Mouse (Mus musculus) ES-Bruce4 (cell line): ENCODE data around the gene Tmprss6. TPM values are rescaled to one million over a fixed set of nuclear protein-coding genes. Genes with fewer than 3 reads are reported as not detected.

Source experiments
- H3K27ac ChIP-seq: 2 replicates; pipeline ENCODE4 v1.5.1; 2012; ENCODE audit warnings: low read length, inconsistent platforms; ENCODE audit not compliant: insufficient read depth
- H3K27me3 ChIP-seq: 2 replicates; pipeline ENCODE4 v1.6.1; 2012; ENCODE audit warnings: mild to moderate bottlenecking, low read length, inconsistent platforms; ENCODE audit not compliant: control insufficient read depth, poor library complexity, insufficient read depth, severe bottlenecking
- H3K36me3 ChIP-seq: 2 replicates; pipeline ENCODE4 v1.6.1; 2012; ENCODE audit warnings: inconsistent platforms, mild to moderate bottlenecking, low read length, moderate library complexity; ENCODE audit not compliant: control insufficient read depth, poor library complexity, insufficient read depth, severe bottlenecking
- H3K4me1 ChIP-seq: one replicate; pipeline ENCODE4 v1.8.1; 2011; ENCODE audit warnings: low read length; ENCODE audit not compliant: control insufficient read depth, insufficient read depth
- H3K4me3 ChIP-seq: 2 replicates; pipeline ENCODE4 v1.5.1; 2011; ENCODE audit warnings: low read depth, mild to moderate bottlenecking, low read length
- H3K9ac ChIP-seq: 2 replicates; pipeline ENCODE4 v1.6.1; 2012; ENCODE audit warnings: low read depth, mild to moderate bottlenecking, inconsistent platforms; ENCODE audit not compliant: poor library complexity, severe bottlenecking
- H3K9me3 ChIP-seq: replicated peaks from 2 replicates; pipeline ENCODE4 v1.6.1; 2012; ENCODE audit warnings: mild to moderate bottlenecking, low read length, inconsistent platforms; ENCODE audit not compliant: control insufficient read depth, poor library complexity, insufficient read depth, severe bottlenecking
- CTCF ChIP-seq: IDR thresholded peaks from one replicate; pipeline ENCODE4 v1.8.1; 2011; ENCODE audit warnings: low read depth, low read length
- EP300 ChIP-seq: IDR thresholded peaks from 2 replicates; pipeline ENCODE4 v1.6.1; 2011; ENCODE audit warnings: low read depth, low read length; ENCODE audit not compliant: insufficient read depth
- POLR2A ChIP-seq: IDR thresholded peaks from one replicate; pipeline ENCODE4 v1.8.1; 2011; ENCODE audit warnings: low read length; ENCODE audit not compliant: insufficient read depth
- polyA plus RNA-seq: library from polyadenylated mRNA; stranded (reverse); fragments of >200 nt; gene quantifications from 2 replicates; pipeline ENCODE4 v1.2.4, GENCODE M21; 2011; ENCODE audit warnings: low read depth; ENCODE audit not compliant: missing spikeins, insufficient read depth, insufficient read length

The Tmprss6 gene
- polyA plus RNA-seq, 1 experiment: 0.70 TPM

DNA sequence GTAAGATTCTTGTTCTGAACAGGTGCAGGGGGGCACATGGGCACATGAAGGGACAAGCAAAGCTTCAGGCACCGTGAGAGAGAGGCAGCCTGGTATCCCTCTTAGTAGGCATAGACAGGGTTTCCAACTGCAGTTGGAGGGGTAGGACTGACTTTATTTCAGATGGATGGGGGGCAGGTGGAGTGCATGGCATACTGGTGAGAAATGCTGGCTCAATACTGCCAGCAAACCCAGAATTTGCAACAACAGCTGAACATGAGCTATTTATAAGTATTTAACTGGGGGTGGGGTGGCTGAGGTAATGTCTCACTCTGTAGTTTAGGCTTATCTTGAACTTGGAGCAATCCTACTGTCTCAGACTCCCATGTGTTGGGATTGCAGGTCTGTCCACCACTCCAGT lies 35.6 kb upstream of the Tmprss6 start:
- TF ChIP-seq EP300 (no peak), CTCF (no peak), POLR2A (no peak)

DNA sequence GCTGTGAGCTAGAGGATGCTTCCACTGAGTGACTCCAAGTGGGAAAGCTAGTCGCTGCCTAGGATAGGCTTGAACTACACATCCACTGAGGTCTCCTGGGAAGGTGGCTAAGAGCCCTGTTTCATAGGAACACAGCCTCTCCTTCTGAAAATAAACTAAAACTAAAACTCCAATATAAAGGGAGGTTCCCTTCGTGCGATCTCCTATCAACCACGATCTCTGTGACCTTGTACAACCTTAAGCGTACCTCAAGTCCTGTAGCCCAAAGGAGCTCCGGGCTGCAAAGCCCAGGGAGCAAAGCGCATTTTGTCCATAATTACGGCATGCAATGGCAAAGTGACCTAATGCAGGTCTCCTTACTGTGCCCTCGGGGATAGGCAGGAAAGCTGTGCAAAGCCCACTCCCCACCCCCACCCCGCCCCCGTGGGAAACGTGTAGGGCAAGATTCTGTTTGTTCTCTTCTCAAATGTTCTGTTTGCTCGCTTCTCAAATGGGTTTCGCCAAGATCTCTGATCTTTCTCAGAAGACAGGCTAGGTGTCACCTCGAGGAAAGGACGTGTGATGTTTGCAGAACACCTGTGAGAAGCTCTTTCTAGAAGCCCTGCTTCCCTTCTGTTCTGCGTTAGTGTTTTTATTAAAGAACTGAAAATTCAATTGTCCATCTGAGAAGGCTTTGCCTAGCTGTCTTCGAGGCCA lies 34.2 kb upstream of the Tmprss6 start:
- no peak overlapping the region for H3K4me3 ChIP-seq
- H3K9ac ChIP-seq: no peak overlapping the region
- H3K4me1 ChIP-seq: no peaks in the 10 kb centered on the region
- TF ChIP-seq POLR2A: no peak
- TF ChIP-seq EP300: no peak
- no peak for TF ChIP-seq CTCF
- peaks cover 5% of the 10 kb centered on the region; the same call in 1 of the 2 replicates for H3K9me3 ChIP-seq
- H3K27ac ChIP-seq: no peak overlapping the region
- no peaks in the 10 kb centered on the region for H3K27me3 ChIP-seq
- no peaks in the 10 kb centered on the region for H3K36me3 ChIP-seq

More for the DNA sequence above, 35.6 kb upstream of the Tmprss6 start:
- H3K4me1 ChIP-seq: no peaks in the 10 kb centered on the region
- H3K4me3 ChIP-seq: no peak overlapping the region
- no peaks in the 10 kb centered on the region for H3K27me3 ChIP-seq
- H3K9me3 ChIP-seq: peaks cover 5% of the 10 kb centered on the region; the same call in 1 of the 2 replicates
- H3K27ac ChIP-seq: no peak overlapping the region
- no peak overlapping the region for H3K9ac ChIP-seq
- H3K36me3 ChIP-seq: no peaks in the 10 kb centered on the region

DNA sequence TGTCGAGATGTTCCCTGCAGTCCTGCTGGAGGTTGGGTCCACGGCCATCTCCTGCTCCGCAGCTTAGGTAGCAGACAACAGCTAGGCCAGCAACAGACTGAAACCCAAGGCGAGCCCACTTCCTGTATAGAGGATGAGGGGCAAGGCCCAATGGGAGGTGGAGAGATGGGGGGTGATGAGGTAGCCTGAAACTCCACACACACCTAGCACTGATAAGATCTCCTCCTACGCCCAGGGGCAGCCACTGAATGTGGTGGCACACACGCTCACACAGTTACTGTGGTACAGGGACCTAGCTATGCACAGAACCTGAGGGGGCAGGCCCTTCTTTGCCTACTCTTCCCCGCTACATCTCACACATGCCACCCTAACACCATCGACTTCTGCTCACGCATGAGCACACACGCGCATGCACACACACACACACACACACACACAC lies 26.6 kb upstream of the Tmprss6 start, which contains the start of gene Il2rb:
Il2rb (minus strand) TSS at position 304 of the 439 bp plus-strand sequence.
- TF ChIP-seq EP300 (no peak), CTCF (no peak), POLR2A (no peak)
- H3K27ac ChIP-seq: no peak within 1 kb of the TSS

DNA sequence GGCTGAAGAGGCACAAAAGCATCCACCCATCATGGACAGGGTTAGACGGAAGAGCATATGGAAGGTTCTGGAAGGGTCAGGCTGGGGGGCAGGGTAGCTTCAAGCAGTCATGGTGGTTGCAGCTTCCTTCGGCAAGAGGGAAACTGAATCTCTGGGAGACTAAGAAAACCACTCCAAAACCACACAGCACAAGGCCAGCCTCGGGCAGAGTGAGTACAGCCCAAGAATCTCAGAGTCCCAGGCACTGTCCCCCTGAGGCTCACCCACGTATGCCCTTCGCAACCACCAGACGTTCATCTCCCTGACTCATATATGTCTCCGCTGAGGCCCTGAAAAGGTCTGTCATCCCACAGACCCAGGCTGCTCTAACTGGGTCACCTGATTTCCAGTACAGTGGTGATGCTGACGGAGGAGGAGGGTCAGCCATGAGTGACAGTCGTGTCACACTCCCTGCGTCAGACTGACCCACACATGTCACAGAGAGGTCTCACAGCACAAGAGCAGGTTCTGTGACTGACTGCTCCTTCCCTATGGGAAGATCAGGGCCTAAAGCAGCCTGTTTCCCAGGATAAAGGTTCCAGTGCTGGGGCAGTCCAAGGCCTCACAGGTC lies 25.1 kb upstream of the Tmprss6 start:
- Histone ChIP-seq H3K4me3 (no peak overlapping the region), H3K27ac (no peak overlapping the region), H3K36me3 (no peaks in the 10 kb centered on the region), H3K9me3 (no peaks in the 10 kb centered on the region), H3K27me3 (no peaks in the 10 kb centered on the region), H3K9ac (no peak overlapping the region), H3K4me1 (no peaks in the 10 kb centered on the region)
- TF ChIP-seq POLR2A (no peak), CTCF (no peak), EP300 (no peak)

More for the DNA sequence above, 26.6 kb upstream of the Tmprss6 start, which contains the start of gene Il2rb:
- H3K36me3 ChIP-seq: no peaks in the 10 kb centered on the region
- no peaks in the 10 kb centered on the region for H3K9me3 ChIP-seq
- H3K9ac ChIP-seq: no peak within 1 kb of the TSS
- H3K27me3 ChIP-seq: no peaks in the 10 kb centered on the region
- H3K4me1 ChIP-seq: no peaks in the 10 kb centered on the region
- no peak within 1 kb of the TSS for H3K4me3 ChIP-seq

DNA sequence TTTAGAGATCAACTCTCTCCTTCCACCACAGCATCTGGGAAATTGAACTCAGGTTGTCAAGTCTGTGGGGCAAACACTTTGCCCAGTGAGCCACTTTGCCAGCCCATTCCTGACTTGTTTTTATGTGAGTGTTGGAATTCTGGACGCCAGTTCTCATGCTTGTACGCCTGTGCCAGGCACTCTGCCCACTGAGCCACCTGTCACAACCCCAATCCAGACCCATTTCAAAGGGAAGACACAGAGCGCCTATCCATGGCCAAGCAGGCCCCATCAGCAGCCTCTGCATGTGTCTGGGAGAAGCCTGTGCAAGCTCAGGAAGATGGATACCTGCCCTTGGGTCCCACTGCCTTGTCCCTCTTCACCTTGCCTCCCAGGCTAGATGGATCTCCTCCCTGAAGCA lies 22.9 kb upstream of the Tmprss6 start:
- Histone ChIP-seq H3K9me3 (no peaks in the 10 kb centered on the region), H3K27me3 (no peaks in the 10 kb centered on the region), H3K36me3 (no peaks in the 10 kb centered on the region), H3K4me1 (no peaks in the 10 kb centered on the region), H3K9ac (no peak overlapping the region), H3K4me3 (no peak overlapping the region), H3K27ac (no peak overlapping the region)
- TF ChIP-seq EP300 (no peak), POLR2A (no peak), CTCF (no peak)

DNA sequence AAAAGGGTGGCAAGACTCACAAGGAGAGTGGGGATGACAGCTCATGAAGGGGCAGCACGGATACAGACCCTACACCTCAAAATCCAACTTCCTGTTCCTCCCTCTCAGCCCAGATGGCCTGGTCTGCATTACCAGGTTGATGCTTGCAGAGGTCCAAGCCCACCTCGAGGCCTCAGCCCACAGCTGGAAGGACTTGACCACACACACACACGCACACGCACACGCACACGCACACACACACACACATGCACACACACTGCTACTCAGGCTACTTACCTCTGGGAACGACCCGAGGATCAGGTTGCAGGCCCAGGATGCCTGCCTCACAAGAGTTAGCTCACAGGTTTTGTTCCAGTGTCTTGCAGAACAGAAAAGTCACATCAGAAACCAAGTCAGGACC lies 21.5 kb upstream of the Tmprss6 start:
- no peak overlapping the region for H3K9ac ChIP-seq
- H3K27ac ChIP-seq: no peak overlapping the region
- TF ChIP-seq POLR2A (no peak), CTCF (no peak), EP300 (no peak)
- H3K4me3 ChIP-seq: no peak overlapping the region
- no peaks in the 10 kb centered on the region for H3K36me3 ChIP-seq
- H3K4me1 ChIP-seq: no peaks in the 10 kb centered on the region
- H3K27me3 ChIP-seq: no peaks in the 10 kb centered on the region
- no peaks in the 10 kb centered on the region for H3K9me3 ChIP-seq
